Mouse (Mus musculus) MN1 (cell line): ENCODE measurements around the gene Gm3002.
"Not testable (repeated sequence)": the region's sequence is repeated elsewhere in the genome, so short reads cannot be mapped to it uniquely, and the experiment has no call there.

Source experiments
- DNase-seq: peaks from one replicate; pipeline ENCODE4 v3.0.0-alpha.2; 2016; ENCODE audit warnings: low spot score

The Gm3002 gene

DNA sequence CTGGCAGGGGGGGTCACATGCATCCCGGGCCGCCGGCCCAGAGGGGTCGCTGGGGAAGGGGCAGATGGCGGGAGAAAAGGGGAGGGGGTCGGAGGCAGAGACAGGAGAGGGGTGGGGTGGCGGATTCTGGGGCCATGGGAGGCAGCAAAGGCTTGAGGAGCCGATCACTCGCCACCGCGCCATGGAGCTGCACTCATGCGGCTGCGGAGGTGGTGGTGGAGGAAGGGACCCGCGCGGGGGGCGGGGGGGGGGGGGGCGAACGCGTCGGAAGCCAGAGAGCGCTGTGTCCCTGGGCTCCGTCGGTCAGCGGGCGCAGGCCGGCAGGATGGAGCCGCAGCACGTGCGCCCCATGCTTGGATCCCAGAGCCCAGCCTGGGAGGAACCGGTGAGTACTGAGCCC is at the start of gene Gm3002:
Gene Gm3002 (plus strand): TSS at position 301 of the 400 bp plus-strand sequence.
- DNase-seq = not testable (repeated sequence)

DNA sequence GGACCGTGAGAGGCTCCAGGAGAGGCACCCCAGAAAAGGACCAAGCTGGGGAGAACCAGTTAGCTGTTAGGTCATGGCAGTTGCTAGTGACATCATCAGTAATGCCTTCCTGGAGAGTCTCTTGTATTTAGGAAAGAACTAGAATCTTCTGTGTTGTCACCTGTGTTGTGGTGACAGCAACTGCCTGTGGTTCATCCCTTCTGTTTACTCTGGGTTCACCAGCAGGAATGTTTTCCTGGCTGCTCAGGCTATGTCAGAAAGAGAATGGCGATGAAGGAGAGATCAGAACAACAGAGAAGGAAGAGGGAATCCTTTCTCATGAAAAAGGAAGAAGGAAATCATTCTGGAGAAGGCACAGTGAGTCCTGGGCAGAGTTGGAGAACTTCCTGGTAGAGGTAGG is 36.1 kb downstream of the Gm3002 start, which contains the start of gene Gm3033:
Gene Gm3033 (plus strand): TSS at position 301 of the 400 bp plus-strand sequence.
- DNase-seq = not testable (repeated sequence)

DNA sequence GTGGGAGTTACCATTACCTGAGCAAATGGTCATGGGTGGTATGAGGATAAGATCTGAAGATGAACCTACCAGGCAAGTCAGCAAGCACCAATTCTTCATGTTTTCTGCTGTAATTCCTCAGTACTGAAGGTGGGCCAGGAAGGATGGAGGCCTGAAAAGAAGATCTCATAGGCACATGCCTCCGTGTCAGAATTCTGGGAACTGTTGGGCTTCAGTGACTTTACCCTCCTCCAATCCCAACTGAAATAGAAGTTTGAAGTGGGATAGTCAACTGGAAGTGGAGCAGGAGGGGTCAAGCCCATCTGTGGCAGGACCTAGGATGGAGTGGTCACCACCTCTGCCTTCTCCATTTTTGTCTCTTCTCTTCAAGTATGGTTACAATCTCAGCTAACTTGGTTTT is 74.0 kb downstream of the Gm3002 start, which contains the start of gene Gm2916:
Gene Gm2916 (plus strand): TSS at position 301 of the 400 bp plus-strand sequence.
- not testable (repeated sequence) for DNase-seq

DNA sequence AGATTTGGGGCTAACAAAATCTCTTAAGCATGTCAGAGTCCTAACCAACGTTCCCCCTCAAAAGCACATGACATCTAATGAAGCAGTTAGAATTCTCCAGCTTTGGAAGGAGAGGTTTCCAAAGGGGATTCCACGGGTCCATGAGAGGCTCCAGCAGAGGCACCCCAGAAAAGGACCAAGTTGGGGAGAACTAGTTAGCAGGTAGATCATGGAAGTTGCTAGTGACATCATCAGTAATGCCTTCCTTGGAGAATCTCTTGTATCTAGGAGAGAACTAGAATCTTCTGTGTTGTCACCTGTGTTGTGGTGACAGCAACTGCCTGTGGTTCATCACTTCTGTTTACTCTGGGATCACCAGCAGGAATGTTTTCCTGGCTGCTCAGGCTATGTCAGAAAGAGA is 121.6 kb downstream of the Gm3002 start, which contains the start of gene Gm3029:
Gene Gm3029 (plus strand): TSS at position 301 of the 400 bp plus-strand sequence.
- DNase-seq = not testable (repeated sequence)

DNA sequence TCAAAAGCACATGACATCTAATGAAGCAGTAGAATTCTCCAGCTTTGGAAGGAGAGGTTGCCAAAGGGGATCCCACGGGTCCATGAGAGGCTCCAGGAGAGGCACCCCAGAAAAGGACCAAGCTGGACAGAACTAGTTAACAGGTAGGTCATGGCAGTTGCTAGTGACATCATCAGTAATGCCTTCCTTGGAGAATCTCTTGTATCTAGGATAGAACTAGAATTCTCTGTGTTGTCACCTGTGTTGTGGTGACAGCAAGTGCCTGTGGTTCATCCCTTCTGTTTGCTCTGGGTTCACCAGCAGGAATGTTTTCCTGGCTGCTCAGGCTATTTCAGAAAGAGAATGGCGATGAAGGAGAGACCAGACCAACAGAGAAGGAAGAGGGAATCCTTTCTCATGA is 153.4 kb downstream of the Gm3002 start, which contains the start of gene Gm3095:
Gene Gm3095 (plus strand): TSS at position 301 of the 400 bp plus-strand sequence.
- not testable (repeated sequence) for DNase-seq

DNA sequence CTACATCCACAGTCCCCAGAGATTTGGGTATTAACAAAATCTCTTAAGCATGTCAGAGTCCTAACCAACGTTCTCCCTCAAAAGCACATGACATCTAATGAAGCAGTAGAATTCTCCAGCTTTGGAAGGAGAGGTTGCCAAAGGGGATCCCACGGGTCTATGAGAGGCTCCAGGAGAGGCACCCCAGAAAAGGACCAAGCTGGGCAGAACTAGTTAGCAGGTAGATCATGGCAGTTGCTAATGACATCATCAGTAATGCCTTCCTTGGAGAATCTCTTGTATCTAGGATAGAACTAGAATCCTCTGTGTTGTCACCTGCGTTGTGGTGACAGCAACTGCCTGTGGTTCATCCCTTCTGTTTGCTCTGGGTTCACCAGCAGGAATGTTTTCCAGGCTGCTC is 188.2 kb downstream of the Gm3002 start, which contains the start of gene Gm3099:
Gene Gm3099 (plus strand): TSS at position 301 of the 400 bp plus-strand sequence.
- not testable (repeated sequence) for DNase-seq
